Mouse (Mus musculus): ENCODE results near the gene Prtn3.

Prtn3 gene

DNA sequence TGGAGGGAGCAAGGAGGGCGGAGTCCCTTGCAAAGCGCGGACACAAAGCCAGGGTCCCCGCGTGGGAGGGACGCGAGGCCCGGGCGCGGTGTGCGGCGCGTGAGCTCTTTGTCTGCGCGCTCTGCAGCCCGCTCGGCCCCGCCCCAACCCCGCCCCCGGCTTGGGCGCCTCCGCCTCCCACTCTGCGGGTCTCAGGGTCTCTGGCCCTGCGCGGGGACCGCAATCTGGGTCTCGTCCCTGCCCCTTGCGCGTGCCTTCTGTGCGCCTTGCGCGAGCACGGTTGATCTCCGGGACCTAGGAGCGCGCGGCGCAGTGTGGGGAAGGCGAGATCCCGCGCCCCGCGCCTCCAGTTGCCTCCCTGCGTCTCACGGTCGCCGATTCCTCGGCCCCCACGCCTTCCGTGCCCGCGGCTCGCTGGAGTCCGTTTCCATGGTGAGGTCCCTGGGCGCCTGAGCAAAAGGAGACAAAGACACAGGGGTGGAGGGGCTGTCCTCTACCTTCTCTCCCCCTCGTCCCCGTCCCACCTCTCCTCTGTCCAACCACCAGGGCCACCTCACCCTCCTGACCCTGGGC, at the start of gene Prtn3, which contains the start of gene Plppr3:
TSS of gene Prtn3 (plus strand) at position 187 of the 573 bp plus-strand sequence.
TSS of gene Plppr3 (minus strand) at position 345 of the 573 bp plus-strand sequence.
- no peak for DNase-seq (ENCODE audit: low spot score in 2 of 2)

DNA sequence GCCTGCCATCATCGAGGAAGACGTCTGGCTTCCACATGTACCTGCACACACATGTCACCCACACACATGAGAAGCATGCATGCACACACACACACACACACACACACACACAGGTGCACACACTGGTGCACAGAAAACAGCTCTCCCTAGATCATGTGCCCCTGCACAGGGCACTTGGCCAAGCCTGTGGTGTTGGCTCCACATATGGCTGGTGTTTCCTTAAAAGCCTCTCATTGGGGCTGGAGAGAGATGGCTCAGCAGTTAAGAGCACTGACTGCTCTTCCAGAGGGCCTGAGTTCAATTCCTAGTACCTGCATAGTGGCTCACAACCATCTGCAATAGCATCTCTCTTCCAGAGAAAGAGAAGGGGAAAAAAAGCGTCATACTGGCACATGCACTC, 42.7 kb upstream of the Prtn3 start:
- DNase-seq (ENCODE audit: low spot score in 2 of 2): no peak

DNA sequence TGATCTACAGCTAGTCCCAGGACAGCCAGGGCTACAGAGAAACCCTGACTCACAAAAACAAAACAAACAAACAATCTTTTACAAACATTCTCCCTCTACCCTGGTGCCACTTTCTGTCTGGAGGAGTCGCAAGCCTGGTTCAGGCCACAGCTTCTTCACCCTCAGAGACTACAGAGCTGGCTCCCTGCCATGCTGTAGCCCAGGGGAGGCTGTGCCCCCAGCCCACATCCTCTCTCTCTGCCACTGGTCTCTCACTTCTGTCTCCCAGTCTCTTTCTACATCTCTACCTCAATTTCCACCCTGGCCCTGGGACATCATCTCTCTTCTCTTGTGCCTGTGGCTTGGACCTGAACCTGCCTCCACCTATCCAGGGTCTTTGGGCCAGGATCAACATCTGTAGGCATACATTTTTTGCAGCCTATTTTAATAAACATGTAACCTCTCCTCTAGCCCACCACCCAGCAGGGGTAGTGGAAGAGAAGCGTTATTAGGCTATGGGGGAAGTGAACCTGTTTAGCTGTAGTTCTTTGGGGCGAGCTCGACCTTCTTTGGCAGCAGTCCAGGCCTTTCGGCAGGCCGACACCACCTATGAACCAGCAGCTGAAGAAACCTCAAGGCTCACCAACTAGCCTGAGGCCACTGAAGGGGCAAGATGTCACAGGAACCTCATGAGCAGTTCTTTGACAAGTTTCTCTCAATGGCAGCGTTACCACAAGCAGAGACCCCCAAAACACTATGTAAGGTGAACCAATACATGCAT, 42.1 kb upstream of the Prtn3 start:
- DNase-seq (ENCODE audit: low spot score in 2 of 2): no peak

DNA sequence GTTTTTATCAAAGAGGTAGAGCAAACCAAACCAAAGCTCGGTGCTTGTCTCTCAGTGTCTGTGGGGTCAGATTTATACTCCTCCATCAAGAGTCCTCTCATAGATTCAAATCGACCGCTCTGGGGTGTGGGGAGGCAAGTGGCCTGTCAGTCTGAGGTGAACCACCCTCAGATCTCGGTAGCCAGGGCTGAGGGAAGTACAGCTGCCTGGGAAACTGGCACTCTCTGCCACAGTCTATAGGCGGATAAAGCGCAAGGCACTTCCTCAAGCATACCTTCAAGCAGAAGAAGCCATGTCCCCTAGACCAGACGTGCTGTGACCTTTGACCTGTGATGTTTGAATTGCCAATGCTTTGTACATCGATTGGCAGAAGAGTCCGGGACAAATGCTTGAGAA, 41.5 kb upstream of the Prtn3 start:
- no peak for DNase-seq (ENCODE audit: low spot score in 2 of 2)

DNA sequence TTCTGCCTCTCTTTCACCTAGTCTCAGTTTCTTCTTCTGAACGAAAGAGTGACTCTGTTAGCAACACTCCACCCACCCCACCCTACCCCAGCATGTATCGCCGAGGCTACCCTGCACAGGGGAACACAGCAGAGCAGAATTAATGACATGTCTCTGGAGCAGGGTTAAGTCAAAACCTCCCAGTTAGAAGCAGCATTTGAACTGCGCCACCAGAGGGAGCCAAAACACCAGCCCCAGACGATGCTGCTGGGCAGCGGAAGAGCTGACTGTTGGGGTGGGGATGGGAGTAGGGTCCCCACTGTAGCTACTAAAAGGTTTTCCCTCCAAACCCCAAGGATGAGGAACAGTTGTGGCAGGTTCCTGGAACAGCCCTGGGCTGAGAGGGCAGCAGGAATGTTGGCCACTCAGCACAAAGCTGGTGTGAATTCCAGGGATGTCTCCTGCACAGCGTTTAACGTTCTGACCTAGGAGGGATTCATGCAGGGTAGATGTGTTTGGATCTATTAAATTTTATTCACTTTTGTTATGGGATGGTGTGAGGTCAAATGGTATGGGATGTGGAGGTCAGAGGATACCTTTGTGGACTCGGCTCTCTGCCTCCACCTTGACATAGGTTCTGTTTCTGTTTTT, 39.4 kb upstream of the Prtn3 start:
- peak; percentile 65 to 70 for DNase-seq (ENCODE audit: low spot score in 2 of 2)

DNA sequence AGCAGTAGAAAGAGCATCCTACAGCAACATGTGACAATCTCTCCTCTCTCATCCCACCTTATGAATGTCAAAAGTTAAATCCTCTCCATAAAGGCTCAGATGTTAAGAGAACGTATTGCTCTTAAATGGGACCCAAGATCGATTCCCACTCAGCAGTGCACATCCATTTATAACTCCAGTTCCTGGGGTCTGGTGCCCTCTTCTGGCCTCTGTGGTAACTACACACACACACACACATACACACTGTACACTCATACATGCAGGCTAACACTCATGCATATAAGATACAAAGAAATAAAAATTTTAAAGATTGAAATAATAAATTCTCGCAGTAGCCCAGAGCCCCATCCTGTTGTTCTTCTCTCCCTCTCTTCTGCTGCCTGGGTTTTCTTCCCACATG, 37.4 kb upstream of the Prtn3 start:
- no peak for DNase-seq (ENCODE audit: low spot score in 2 of 2)

DNA sequence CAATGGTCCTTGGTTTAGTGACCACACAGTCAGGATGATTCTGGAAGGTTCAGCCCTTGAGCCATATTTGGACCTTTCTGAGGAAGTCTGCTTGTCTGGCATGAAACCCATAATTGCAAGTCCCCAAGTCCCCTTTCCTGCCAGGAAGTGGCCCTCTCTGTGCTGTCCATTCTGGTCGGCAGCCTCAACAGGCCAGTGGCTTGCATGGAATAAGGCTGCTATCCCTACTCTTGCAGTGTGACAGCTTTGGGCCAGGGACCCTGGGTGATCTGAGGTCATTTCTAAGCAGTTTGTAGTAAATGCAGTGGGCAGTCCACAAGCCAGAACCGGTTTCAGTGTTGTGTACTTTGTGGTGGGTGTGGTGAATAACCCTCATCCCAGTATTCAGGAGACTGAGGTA, 36.1 kb upstream of the Prtn3 start:
- no peak for DNase-seq (ENCODE audit: low spot score in 2 of 2)

DNA sequence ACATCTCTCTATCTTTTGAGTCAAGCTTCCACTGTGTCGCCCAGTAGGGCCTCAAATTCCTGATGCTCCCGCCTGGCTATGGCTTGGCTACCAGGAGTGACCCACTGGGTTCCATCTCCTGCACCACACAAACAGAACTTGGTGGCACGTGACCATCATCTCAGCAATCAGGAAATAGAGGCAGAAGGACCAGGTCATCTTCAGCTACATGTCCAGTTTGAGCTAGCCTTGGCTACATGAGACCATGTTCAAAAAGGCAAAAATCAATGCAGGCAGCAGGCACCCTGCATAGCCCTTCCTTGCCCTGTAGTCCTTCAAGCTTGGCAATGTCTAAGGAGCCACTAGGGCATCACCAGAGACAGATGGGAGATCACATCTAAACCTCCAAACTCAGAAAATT, 34.2 kb upstream of the Prtn3 start:
- DNase-seq (ENCODE audit: low spot score in 2 of 2): no peak

DNA sequence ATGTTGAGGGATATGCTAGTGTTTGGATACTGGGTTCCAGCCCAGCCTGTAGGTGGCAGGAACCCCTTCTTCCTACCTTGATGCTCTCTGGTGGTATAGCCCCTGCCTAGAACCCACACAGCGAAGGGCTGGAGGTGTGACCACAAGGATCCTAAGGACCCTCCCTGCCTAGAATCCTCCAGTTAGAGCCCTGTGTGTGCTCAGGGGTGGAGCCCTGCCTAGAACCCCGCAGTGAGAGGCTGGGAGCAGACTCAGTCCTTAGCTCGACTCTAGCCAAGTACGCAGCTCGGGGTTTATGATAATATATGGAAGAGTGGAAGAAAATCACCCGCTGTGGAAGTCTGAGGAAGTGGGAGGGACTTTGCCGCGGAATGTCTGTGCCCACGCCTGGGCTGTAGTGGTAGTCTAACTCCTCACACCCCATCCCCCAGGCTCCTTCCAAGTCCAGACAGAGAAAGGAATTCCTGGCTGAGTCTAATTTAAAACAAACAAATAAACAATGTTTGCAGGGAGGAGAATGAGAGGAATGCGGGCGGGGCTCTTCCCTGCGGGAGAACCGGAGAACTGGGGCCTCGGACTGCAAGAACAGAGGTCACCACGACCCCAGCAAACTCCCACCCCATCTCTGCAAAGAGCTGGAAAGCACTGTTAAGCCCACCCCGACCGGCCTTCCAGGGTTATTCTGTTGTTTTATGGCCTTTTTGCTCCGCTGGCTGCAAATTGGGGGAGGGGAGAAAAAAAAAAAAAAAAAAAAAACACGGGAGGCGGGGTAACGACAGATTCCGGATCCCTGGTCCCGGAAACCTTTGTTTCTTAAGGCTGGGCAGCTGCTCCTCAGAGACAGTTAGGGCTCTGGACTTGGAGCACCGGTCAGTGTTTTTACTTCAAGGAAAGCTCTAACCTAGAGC, 33.4 kb upstream of the Prtn3 start:
- peak; percentile 69 to 81 for DNase-seq (ENCODE audit: low spot score in 2 of 2)

DNA sequence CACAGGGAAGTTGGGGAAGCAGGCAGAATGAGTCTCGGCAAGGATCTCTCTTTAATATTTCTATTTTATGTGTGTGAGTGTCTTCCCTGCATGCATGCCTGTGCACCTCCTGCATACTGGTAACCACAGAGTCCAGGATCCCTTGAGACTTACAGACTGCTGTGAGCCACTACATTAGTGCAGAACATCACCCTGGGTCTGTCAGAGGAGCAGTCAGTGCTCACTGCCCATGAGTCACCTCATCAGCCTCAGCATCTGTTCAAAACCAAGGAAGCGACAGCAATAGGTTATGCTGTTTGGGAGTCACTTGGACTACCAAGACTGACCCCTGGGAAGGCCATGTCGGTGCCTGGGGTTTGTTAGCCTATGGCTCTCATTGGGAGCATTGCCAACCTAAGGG, 32.0 kb upstream of the Prtn3 start:
- no peak for DNase-seq (ENCODE audit: low spot score in 2 of 2)

DNA sequence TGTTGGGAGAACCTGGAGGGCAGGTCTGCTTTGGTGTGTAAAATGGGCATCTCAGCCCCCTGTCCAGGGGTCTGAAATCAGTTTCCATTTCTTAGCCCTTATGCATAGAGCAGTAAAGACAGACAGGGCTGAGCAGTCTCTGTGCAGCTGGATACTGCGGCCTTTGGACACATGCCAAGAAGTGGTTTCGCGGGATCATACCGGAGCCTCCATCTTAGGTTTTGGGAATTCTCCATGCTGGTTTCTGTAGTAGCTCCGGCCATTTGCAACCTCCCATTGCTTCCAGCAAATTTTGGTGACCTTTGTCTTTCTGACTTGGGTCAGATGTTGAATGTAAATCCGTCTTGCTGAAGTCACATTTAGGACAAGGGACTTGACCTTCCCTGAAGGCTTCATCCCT, 30.8 kb upstream of the Prtn3 start:
- DNase-seq (ENCODE audit: low spot score in 2 of 2): no peak

DNA sequence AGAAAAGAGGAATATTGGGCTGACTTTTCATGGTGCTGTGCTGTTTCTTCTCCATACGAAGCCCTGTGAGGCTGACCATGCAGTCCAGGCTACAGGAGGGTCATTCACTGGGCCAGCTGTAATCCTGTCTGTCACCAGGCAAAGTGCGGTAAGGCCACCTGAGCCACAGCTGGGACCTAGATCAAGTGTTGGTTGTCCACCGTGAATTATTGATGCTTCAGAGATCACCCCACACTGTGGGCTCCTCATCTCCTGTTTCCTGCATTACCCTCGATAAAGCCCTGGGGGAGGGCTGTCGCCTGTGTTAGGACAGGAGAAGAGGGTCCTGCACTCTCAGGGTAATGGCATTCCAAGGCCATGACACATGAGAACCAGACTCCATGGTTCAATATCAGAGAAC, 27.7 kb upstream of the Prtn3 start:
- no peak for DNase-seq (ENCODE audit: low spot score in 2 of 2)

DNA sequence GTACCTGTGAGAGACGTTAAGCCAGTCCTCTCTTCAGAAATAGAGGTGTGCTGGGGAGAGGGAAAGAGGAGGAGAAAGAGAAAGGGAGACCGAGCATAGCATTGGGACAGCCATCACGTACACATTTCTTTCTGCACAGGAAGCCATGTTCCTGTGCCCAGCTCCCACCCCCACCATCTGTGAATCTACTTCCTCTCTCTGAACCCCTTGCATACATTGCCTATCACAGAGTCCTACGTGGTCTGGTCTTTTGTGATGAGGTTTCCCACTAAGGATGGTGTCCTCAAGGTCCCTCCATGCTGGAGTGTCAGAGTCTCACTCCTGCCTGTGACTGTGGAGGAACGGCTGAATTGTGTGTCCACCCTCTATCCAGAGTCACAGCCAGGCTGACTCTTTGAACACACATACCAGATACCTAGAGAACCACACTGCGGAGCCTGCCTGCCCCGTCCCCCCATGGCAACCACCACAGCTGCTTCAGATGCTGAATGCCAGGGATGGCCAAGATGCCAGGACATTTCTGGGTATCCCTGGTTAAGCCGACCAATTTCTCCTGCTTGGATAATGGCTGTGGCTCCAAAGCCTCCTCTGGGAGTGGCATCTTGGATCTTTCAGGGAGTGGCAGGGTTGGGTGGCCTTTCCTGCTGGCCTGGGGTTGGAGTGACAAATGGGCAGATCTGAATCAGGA, 24.2 kb upstream of the Prtn3 start:
- DNase-seq (ENCODE audit: low spot score in 2 of 2): no peak

DNA sequence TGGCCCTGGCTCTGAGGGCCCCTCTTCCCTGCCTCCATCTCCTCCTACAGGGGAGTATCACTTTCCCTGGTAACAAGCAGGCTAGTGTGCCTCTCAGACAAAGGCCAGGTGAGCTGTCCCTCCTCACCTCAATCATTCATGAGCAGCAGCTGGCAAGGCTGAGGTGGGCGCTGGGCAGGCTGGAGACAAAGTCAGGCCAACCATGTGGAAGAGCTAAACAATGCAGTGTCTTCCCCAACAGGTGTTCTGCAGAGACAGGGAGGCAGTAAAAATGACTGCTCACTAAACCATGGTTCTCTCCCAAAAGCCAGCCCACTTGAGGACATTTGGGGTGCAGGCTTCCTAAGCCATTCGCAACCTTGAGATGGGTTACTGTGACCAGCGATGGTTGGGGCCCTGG, 22.6 kb upstream of the Prtn3 start:
- no peak for DNase-seq (ENCODE audit: low spot score in 2 of 2)

DNA sequence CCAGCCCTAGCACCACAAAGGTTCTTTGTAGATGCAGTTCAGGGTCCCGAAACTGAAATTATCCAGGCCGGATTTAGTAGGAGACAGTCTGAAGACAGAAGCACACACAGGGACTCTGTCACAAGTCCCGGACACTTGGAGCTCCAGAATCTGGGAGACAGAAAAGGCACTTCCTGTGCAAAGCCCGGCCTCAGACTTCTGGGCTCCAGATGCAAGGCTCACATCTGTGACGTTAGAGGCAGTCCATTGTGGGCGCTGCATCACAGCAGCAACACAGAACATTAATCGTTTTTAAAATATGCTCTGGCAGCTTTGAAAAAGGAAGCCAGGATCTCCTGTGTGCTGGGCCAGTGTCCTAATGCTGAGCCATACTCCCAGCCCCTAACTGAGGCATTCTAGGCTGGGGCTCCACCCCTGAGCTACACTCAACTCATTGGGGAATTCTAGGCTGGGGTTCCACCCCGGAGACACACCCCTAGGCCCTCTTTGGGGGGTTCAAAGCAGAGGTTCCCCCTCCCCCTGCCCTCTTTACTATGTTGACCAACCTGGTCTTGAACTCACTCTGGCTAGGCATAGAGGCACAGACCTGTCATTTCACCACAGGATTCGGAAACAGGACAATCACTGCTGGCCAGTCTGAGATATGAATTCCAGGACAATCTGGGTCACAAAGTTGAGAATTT, 22.0 kb upstream of the Prtn3 start:
- peak; percentile 68 to 78 for DNase-seq (ENCODE audit: low spot score in 2 of 2)

DNA sequence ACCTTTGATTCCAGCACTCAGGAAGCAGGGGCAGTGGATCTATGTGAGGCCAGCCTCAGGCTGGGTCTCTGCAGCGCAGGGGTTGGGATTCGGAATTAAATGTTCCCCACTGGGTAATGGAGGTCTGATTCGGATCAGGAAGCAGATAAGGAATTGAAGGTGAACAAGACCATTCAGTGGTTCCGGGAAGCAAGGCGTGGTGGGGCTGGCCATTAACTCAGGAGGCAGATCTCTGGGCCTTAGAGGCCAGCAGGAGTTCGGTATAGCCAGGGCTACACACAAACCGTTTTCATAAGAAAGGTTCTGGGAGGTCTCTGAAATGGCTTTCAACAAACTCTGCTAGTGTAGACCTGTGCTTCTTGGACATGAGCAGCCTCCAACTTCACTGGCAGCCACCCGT, 21.4 kb upstream of the Prtn3 start:
- no peak for DNase-seq (ENCODE audit: low spot score in 2 of 2)

DNA sequence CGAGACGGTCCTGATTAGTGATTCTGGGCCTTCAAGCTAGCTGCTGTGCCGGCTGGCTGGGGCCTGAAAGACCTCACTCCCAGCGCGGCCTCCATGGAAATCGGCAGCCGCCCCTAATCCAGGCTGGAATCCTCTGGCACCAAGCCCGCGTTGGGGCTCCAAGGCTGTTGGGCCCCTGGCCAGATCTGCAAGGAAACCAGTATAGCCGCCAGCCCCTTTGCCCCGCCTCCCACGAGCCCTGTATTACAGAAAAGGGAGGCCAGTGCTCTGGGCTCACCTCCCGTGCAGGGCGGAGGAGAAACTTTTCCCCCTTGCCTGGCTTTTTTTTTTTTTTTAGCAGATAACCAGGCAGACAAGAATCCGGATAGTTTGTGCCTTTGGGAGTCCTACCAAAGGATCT, 20.9 kb upstream of the Prtn3 start:
- peak; percentile 93 to 97 for DNase-seq (ENCODE audit: low spot score in 2 of 2)

DNA sequence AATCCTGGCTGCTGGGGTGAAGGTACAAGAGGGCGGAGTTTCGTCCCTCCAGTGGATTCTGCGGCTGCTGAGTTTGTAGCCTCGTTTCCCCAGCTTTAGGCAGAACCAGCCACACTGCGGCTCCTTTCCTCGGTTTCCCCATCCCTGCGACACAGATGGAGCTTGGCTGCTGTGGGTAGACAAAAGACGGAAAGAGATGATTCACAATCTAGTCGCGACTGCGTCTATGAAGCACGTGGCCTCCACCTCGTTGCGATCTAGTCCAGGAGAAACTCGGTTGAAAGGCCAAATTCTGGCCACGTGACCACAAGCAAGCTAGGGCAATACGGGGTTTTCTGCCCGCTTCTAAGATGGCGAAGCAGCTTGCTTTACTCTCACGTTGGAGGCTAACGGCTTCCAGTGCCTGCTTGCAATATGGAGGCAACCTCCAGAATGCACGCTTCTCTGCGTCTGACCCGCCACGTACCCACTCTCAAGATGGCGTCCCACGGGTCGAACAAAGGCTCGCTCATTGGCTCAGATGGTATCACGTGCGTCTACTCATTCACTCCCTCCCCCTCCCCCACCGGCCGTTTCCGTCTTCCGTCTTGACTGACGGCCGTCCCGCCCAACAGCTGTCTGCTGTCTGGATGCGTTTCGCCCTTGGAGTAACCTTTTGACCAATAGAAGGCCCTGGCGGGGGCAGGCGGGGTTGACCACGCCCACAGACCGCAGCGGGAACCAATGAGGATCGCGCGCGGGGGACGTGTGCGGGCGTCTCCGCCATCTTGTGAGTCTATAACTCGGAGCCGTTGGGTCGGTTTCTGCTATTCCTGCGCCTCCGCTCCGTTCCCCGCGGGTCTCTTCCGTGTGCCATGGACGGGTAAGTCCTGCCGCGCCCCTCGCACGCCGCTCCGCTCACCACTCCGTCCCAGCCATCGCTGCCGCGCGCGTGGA, 20.1 kb upstream of the Prtn3 start, which contains the start of gene Ptbp1:
TSS of gene Ptbp1 (plus strand) at position 568 of the 936 bp plus-strand sequence.
- peak; percentile 99 for DNase-seq (ENCODE audit: low spot score in 2 of 2)

DNA sequence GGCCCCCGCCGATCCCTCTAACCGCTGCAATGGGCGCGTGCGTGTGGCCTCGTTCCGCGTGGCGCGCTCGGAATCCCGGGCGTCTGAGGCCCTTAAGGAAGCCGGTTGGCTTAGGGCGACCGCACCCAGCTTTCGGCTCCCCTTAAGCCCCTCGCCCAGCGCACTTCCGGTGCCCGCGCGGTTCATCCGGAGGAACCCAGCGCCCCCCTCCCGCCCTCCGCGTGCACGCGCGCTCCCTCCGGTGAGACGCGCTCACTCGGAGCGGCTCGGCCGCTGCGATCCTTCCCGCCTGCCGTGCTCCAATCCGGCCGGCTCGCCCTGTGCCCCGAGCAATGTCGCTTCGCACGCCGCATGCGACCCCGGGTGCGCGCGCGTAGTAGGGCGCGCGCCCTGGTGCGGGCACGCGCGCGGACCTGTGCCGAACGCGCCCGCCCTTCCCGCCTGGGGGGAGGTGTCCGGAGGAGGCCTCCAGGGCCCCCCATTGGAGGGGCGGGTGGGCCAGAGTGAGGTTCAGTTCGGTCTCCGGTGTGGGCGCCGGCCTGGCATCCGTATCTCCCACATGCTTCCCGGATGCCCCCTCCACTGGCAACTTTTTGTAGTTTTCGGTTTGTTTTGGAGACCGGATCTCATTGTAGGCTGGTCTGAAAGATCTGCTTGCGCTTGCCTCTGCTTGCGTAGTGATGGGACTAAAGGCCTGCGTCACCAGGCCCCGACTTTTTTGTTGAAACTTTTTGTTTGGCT, 19.3 kb upstream of the Prtn3 start:
- DNase-seq (ENCODE audit: low spot score in 2 of 2): peak; percentile 71 to 75
